Mouse (Mus musculus) lung, adult 2 months (tissue): ENCODE measurements around the gene Hspa4.

Source experiments
- CTCF ChIP-seq: fragments of 200-500 bp; IDR thresholded peaks from 2 replicates; pipeline ENCODE4 v1.5.1; 2011; ENCODE audit warnings: mild to moderate bottlenecking, low read length, control low read depth; ENCODE audit not compliant: insufficient read depth
- POLR2A ChIP-seq: fragments of 200-500 bp; IDR thresholded peaks from 2 replicates; pipeline ENCODE4 v1.6.1; 2011; ENCODE audit warnings: low read depth, mild to moderate bottlenecking, control low read depth, low read length, borderline replicate concordance; ENCODE audit errors: extremely low read depth

DNA sequence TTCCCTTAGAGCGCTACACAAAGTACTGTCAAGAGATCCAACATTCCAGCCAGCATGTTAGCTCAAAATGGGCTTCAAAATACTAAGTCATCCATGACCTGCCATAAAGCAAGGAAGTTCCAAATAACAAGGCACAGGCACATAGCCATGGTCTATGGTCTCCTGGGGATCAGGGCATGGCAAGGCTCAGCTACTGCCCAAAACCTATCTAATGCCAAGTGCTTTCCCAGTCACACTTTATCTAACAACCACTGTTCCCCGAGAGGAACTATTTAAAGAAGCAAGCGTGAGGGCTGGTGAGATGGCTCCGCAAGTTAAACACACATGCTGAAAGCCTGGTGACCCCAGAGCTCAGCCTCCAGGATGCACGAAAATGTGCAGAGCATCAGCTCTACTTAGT is 26.9 kb downstream of the Hspa4 start:
- TF ChIP-seq CTCF (no peak), POLR2A (no peak)
